Mouse (Mus musculus): Measurements from ENCODE around the gene Apobec3. TPM values are rescaled to one million over a fixed set of nuclear protein-coding genes. Genes with fewer than 3 reads are reported as not detected.

Gene Apobec3
- polyA plus RNA-seq, 1 experiment, result 10.8 TPM

DNA sequence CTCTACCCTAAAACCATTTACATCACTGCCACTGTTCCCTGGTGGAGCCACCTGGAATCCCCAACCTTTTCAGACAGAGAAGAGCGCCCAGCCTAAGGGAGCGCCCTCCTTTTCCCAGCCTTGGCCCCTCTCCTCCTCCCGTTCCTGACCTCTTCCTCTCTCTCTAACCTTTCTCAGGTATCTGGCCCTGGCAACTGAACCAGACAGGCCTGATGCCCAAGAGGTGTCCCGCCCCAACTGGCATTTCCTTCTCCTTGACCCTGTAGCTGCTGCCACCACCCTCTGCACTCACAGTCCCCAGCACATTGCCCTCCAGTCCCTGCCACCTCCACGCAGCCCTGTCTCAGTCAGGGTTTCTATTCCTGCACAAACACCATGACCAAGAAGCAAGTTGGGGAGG lies 53.5 kb downstream of the Apobec3 start:
- no peaks in the 10 kb centered on the region for H3K27me3 ChIP-seq (ENCODE audit: control insufficient read depth, insufficient read depth, low read length)
- no peak overlapping the region for H3K27ac ChIP-seq (ENCODE audit: control insufficient read depth, insufficient read depth, low read depth, low read length)
- H3K36me3 ChIP-seq (ENCODE audit: control insufficient read depth, insufficient read depth, low read length), result no peaks in the 10 kb centered on the region
- H3K4me3 ChIP-seq (ENCODE audit: control insufficient read depth, low read depth, low read length), result no peak overlapping the region
- TF ChIP-seq CTCF (IDR thresholded peaks at IDR 0.05; ENCODE audit: control insufficient read depth, insufficient read depth, insufficient replicate concordance, low read depth, low read length) (no peak), POLR2A (IDR thresholded peaks at IDR 0.05; ENCODE audit: control insufficient read depth, low read depth, low read length) (no peak)
- H3K4me1 ChIP-seq (ENCODE audit: control insufficient read depth, insufficient read depth, low read length), result peaks cover 11% of the 10 kb centered on the region

DNA sequence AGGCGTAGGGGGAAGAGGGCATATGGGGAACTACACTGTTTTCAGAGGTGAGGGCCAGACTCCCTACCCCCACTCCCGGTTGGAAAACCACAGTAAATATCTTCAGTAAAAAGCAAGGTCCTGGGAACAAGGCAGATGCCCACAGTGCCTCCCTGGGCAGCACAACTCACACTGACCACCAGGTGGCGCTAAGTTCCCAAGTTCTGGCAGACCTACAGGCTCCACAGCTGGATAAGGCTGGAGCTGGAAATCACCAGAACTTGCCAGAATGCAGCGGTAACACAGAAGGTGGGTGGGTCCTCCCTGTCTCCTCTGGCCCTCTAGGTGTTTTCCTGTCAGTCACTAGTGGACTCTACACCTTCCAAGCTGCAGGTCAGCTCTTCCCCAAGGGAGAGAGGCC lies 54.6 kb downstream of the Apobec3 start:
- TF ChIP-seq CTCF (IDR thresholded peaks at IDR 0.05; ENCODE audit: control insufficient read depth, insufficient read depth, insufficient replicate concordance, low read depth, low read length) (peak; percentile 99), POLR2A (IDR thresholded peaks at IDR 0.05; ENCODE audit: control insufficient read depth, low read depth, low read length) (peak; percentile 11; the same call in 1 of the 2 replicates)
- H3K27ac ChIP-seq (ENCODE audit: control insufficient read depth, insufficient read depth, low read depth, low read length), result no peak overlapping the region
- no peak overlapping the region for H3K4me3 ChIP-seq (ENCODE audit: control insufficient read depth, low read depth, low read length)
- H3K36me3 ChIP-seq (ENCODE audit: control insufficient read depth, insufficient read depth, low read length), result no peaks in the 10 kb centered on the region
- H3K4me1 ChIP-seq (ENCODE audit: control insufficient read depth, insufficient read depth, low read length), result peaks cover 21% of the 10 kb centered on the region
- no peaks in the 10 kb centered on the region for H3K27me3 ChIP-seq (ENCODE audit: control insufficient read depth, insufficient read depth, low read length)

DNA sequence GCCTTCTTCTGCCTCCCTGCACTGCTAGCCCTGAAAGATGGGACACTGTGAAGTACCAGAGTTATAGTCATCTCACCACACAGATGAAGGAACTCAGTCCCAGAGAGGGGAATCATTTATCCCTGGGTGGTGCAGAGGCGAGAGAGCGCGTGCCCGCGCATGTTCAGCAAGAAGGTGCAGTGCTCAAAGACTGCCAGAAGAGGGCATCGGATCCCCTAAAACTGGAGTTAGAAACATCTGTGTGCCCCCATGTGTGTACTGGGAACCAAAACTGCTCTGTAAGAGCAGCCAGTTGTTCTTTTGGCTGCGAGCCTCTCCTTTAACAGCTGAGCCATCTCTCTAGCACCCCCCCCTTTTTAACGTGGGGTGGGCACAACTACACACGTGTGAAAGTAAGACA lies 55.3 kb downstream of the Apobec3 start:
- TF ChIP-seq POLR2A (IDR thresholded peaks at IDR 0.05; ENCODE audit: control insufficient read depth, low read depth, low read length) (no peak), CTCF (IDR thresholded peaks at IDR 0.05; ENCODE audit: control insufficient read depth, insufficient read depth, insufficient replicate concordance, low read depth, low read length) (peak; percentile 45; the same call in 1 of the 2 replicates)
- no peak overlapping the region for H3K27ac ChIP-seq (ENCODE audit: control insufficient read depth, insufficient read depth, low read depth, low read length)

DNA sequence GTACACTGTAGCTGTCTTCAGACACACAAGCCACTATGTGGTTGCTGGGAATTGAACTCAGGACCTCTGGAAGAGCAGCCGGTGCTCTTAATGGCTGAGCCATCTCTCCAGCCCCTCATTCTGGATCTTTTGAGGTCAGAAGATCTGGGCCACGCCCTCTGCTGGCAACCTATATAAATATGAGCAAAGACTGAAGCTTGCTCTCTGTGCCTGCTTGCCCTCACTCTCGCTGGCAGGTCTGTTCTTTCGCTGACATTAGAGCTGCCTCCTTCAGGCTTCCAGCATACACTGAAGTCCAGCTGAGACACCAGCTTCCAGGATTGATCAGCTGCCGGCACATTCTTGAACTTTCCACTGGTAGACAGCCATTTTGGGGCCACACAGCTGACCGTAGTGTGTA lies 56.2 kb downstream of the Apobec3 start:
- Histone ChIP-seq H3K27ac (ENCODE audit: control insufficient read depth, insufficient read depth, low read depth, low read length) (no peak overlapping the region), H3K4me1 (ENCODE audit: control insufficient read depth, insufficient read depth, low read length) (peaks cover 33% of the 10 kb centered on the region), H3K27me3 (ENCODE audit: control insufficient read depth, insufficient read depth, low read length) (no peaks in the 10 kb centered on the region), H3K4me3 (ENCODE audit: control insufficient read depth, low read depth, low read length) (peak overlapping the region; percentile 20), H3K36me3 (ENCODE audit: control insufficient read depth, insufficient read depth, low read length) (no peaks in the 10 kb centered on the region)
- TF ChIP-seq POLR2A (IDR thresholded peaks at IDR 0.05; ENCODE audit: control insufficient read depth, low read depth, low read length) (no peak), CTCF (IDR thresholded peaks at IDR 0.05; ENCODE audit: control insufficient read depth, insufficient read depth, insufficient replicate concordance, low read depth, low read length) (no peak)

More for the DNA sequence above, 55.3 kb downstream of the Apobec3 start:
- H3K4me1 ChIP-seq (ENCODE audit: control insufficient read depth, insufficient read depth, low read length), result peaks cover 28% of the 10 kb centered on the region
- no peak overlapping the region for H3K4me3 ChIP-seq (ENCODE audit: control insufficient read depth, low read depth, low read length)
- H3K27me3 ChIP-seq (ENCODE audit: control insufficient read depth, insufficient read depth, low read length), result no peaks in the 10 kb centered on the region
- H3K36me3 ChIP-seq (ENCODE audit: control insufficient read depth, insufficient read depth, low read length), result no peaks in the 10 kb centered on the region

DNA sequence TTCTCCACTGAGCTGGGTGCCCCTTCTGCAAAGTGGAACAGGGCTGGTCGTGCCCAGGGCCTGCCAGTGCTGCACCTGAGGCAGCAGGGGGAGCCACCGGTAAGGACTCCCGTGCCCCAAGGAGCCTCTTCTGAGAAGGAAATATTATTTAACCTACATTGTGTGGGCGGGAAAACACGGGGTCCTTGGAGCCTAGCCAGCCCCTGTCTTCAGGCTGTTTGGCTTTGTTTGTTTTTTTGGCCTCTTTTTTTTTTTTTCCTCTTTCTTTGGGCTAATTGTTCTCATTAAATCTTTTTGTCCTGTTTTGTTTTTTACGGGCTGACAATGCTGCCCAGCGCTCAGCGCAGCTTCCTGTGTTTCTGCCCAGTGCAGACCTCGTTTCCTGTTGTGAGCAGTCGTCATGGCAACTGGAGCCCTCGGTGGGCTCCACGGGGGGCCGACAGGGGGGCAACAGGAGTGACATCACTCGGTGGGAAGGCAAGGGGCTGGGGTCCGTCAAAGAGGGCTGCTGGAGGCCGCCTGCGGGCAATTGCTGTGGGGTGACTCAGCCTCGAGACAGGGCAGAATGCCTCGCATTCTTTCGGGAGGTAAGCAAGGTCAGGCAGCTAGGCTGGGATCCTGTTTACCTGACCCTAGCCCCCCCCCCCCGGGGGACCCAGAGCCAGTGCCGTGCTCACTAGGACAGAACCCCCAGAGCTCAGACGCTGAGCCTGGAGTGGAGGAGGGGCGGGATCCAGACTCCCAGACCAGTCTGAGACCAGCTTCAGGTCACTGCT lies 59.0 kb downstream of the Apobec3 start:
- H3K27ac ChIP-seq (ENCODE audit: control insufficient read depth, insufficient read depth, low read depth, low read length), result peak overlapping the region; percentile 64
- peak overlapping the region; percentile 72 for H3K4me3 ChIP-seq (ENCODE audit: control insufficient read depth, low read depth, low read length)
- peaks cover 33% of the 10 kb centered on the region for H3K4me1 ChIP-seq (ENCODE audit: control insufficient read depth, insufficient read depth, low read length)
- no peaks in the 10 kb centered on the region for H3K27me3 ChIP-seq (ENCODE audit: control insufficient read depth, insufficient read depth, low read length)
- no peaks in the 10 kb centered on the region for H3K36me3 ChIP-seq (ENCODE audit: control insufficient read depth, insufficient read depth, low read length)
- peak; percentile 29; the same call in 1 of the 2 replicates for TF ChIP-seq CTCF (IDR thresholded peaks at IDR 0.05; ENCODE audit: control insufficient read depth, insufficient read depth, insufficient replicate concordance, low read depth, low read length)
- TF ChIP-seq POLR2A (IDR thresholded peaks at IDR 0.05; ENCODE audit: control insufficient read depth, low read depth, low read length), result 0 out of 2 replicates have a peak, but pooled peaks have one; percentile 35

DNA sequence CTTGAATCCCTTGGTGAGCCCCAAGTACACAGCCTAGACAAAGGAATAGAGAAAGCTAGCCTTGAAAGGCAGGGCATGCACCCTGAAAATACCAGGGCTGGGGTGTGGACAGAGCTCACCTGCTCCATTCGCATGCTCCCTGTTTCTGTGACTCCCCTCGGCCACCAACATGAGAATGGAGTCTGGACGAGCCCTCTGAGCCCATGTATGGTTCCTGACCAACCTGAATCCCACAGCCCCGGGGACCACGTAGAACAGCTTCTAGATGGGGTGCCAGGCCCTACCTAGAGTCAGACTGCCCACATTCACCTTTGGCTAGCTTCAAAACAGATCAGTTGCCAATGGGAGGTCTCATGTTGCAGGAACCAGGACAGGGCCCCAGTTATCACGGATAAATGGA lies 59.8 kb downstream of the Apobec3 start:
- no peaks in the 10 kb centered on the region for H3K27me3 ChIP-seq (ENCODE audit: control insufficient read depth, insufficient read depth, low read length)
- TF ChIP-seq CTCF (IDR thresholded peaks at IDR 0.05; ENCODE audit: control insufficient read depth, insufficient read depth, insufficient replicate concordance, low read depth, low read length) (no peak), POLR2A (IDR thresholded peaks at IDR 0.05; ENCODE audit: control insufficient read depth, low read depth, low read length) (no peak)
- no peaks in the 10 kb centered on the region for H3K36me3 ChIP-seq (ENCODE audit: control insufficient read depth, insufficient read depth, low read length)
- peaks cover 33% of the 10 kb centered on the region for H3K4me1 ChIP-seq (ENCODE audit: control insufficient read depth, insufficient read depth, low read length)
- peak overlapping the region; percentile 30; the same call in 1 of the 2 replicates for H3K27ac ChIP-seq (ENCODE audit: control insufficient read depth, insufficient read depth, low read depth, low read length)
- peak overlapping the region; percentile 72 for H3K4me3 ChIP-seq (ENCODE audit: control insufficient read depth, low read depth, low read length)

DNA sequence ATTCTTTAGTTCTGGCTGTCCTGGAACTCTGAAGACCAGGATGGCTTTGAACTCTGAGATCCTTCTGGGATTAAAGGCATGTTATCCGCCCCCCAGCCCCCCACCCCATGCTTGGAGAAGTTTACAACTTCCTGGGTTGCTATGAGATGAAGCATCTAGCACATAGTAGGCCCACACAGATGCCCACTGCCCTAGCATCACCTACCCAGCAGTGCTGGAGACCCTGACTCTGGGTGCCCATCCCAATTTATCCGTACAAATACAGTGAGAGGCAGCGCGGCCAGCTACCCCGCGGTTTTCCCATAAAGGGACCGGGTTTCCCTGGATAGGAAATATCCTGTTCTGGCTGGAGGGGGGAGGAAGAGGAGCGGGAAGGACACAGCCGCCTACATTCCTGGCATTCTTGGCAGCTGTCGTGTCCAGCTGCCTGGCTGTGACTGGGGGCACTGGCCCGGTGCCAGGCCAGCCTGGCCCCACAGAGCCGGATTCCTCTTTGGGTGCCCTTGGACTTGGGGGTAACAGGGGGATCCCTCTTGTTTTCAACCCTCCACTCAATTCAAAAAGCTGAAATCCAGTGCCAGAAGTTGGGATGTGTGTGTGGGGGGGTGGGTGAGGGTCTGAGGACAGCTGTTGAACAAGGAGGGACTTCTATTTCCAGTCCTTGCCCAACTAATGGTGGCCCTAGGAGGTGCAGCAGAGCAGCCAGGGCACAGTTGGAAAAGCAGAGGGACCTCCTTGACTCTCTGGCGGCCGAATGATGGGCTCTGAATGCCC lies 60.5 kb downstream of the Apobec3 start:
- no peaks in the 10 kb centered on the region for H3K27me3 ChIP-seq (ENCODE audit: control insufficient read depth, insufficient read depth, low read length)

More for the DNA sequence above, 60.5 kb downstream of the Apobec3 start:
- no peak overlapping the region for H3K27ac ChIP-seq (ENCODE audit: control insufficient read depth, insufficient read depth, low read depth, low read length)
- peak overlapping the region; percentile 72 for H3K4me3 ChIP-seq (ENCODE audit: control insufficient read depth, low read depth, low read length)
- H3K4me1 ChIP-seq (ENCODE audit: control insufficient read depth, insufficient read depth, low read length), result peaks cover 33% of the 10 kb centered on the region
- TF ChIP-seq POLR2A (IDR thresholded peaks at IDR 0.05; ENCODE audit: control insufficient read depth, low read depth, low read length), result 0 out of 2 replicates have a peak, but pooled peaks have one; percentile 22
- no peak for TF ChIP-seq CTCF (IDR thresholded peaks at IDR 0.05; ENCODE audit: control insufficient read depth, insufficient read depth, insufficient replicate concordance, low read depth, low read length)
- H3K36me3 ChIP-seq (ENCODE audit: control insufficient read depth, insufficient read depth, low read length), result no peaks in the 10 kb centered on the region
